Mouse (Mus musculus) limb, embryonic 11.5 days (tissue): Measurements from ENCODE around the gene Itpr1. TPM values are rescaled to one million over a fixed set of nuclear protein-coding genes. Genes with fewer than 3 reads are reported as not detected.

Experiments
- ATAC-seq: fragments of 200-750 bp; cut with Nextera tagmentation; 2 replicates; pipeline ENCODE4 v1.8.0; 2017; ENCODE audit warnings: low read depth; ENCODE audit not compliant: insufficient number of reproducible peaks, low FRiP score, low TSS enrichment
- DNase-seq: peaks from one replicate; pipeline ENCODE4 v3.0.0-alpha.2; 2015; ENCODE audit warnings: low spot score
- H3K27ac ChIP-seq: fragments of 300-500 bp; sonication (generic); replicated peaks from 2 replicates; pipeline ENCODE4 v1.5.1; 2014; ENCODE audit warnings: low read depth, mild to moderate bottlenecking, low read length
- H3K27me3 ChIP-seq: fragments of 300-500 bp; sonication (generic); 2 replicates; pipeline ENCODE4 v1.6.1; 2014; ENCODE audit warnings: mild to moderate bottlenecking, low read length, mixed read lengths; ENCODE audit not compliant: control insufficient read depth, insufficient read depth
- H3K36me3 ChIP-seq: fragments of 300-500 bp; sonication (generic); 2 replicates; pipeline ENCODE4 v1.6.1; 2014; ENCODE audit warnings: mild to moderate bottlenecking, low read length, moderate library complexity, mixed read lengths; ENCODE audit not compliant: control insufficient read depth, insufficient read depth
- H3K4me1 ChIP-seq: fragments of 300-500 bp; sonication (generic); 2 replicates; pipeline ENCODE4 v1.6.1; 2014; ENCODE audit warnings: low read length, mixed read lengths; ENCODE audit not compliant: control insufficient read depth, insufficient read depth
- H3K4me2 ChIP-seq: fragments of 300-500 bp; sonication (generic); 2 replicates; pipeline ENCODE4 v1.6.1; 2014; ENCODE audit warnings: low read depth, mild to moderate bottlenecking, moderate library complexity; ENCODE audit not compliant: severe bottlenecking
- H3K4me3 ChIP-seq: fragments of 300-500 bp; sonication (generic); 2 replicates; pipeline ENCODE4 v1.5.1; 2014; ENCODE audit warnings: low read depth, low read length
- H3K9ac ChIP-seq: fragments of 300-500 bp; sonication (generic); 2 replicates; pipeline ENCODE4 v1.6.1; 2014; ENCODE audit warnings: mild to moderate bottlenecking, low read length
- H3K9me3 ChIP-seq: fragments of 300-500 bp; sonication (generic); 2 replicates; pipeline ENCODE4 v1.6.1; 2016; ENCODE audit warnings: low read length; ENCODE audit not compliant: control insufficient read depth
- WGBS: fragments of 180-500 bp; shearing (Covaris S2); extraction: QIAGEN DNeasy Blood & Tissue Kit; methylation state at CpG from one replicate; pipeline ENCODE4 v1.1.7; 2014; 5-methylcytosine and 5-hydroxymethylcytosine counted together
- polyA plus RNA-seq: library from polyadenylated mRNA; unstranded; fragments of >200 nt; fragmentation: Nextera tagmentation; extraction: Ambion mirVana; gene quantifications from 2 replicates; pipeline ENCODE4 v1.2.1, GENCODE M21; 2014

Gene Itpr1
- polyA plus RNA-seq, 1 experiment from 2014 or later: 6.4 TPM

GRCm38 (mm10) chr6:108259671-108260070, 46.8 kb downstream of the Itpr1 start:
- no peaks in the 10 kb centered on the region for H3K36me3 ChIP-seq
- H3K27me3 ChIP-seq: no peaks in the 10 kb centered on the region
- H3K9me3 ChIP-seq: no peaks in the 10 kb centered on the region
- no peak for DNase-seq
- no peak for ATAC-seq
- no peaks in the 10 kb centered on the region for H3K4me1 ChIP-seq
- WGBS: 35% methylated on average over 2 of the region's 2 CpGs
- H3K27ac ChIP-seq: no peak overlapping the region
- no peak overlapping the region for H3K9ac ChIP-seq
- H3K4me3 ChIP-seq: no peak overlapping the region
- no peak overlapping the region for H3K4me2 ChIP-seq

GRCm38 (mm10) chr6:108261506-108261905, 48.6 kb downstream of the Itpr1 start:
- Histone ChIP-seq H3K27me3 (no peaks in the 10 kb centered on the region), H3K4me1 (no peaks in the 10 kb centered on the region)
- no peak for ATAC-seq

GRCm38 (mm10) chr6:108264164-108264563, 51.3 kb downstream of the Itpr1 start:
- H3K9ac ChIP-seq: no peak overlapping the region
- no peaks in the 10 kb centered on the region for H3K36me3 ChIP-seq
- H3K9me3 ChIP-seq: no peaks in the 10 kb centered on the region
- H3K4me2 ChIP-seq: no peak overlapping the region
- DNase-seq (no peak), ATAC-seq (no peak)
- no peaks in the 10 kb centered on the region for H3K27me3 ChIP-seq
- no peak overlapping the region for H3K27ac ChIP-seq
- 93% methylated on average over 3 of the region's 3 CpGs for WGBS
- H3K4me3 ChIP-seq: no peak overlapping the region
- no peaks in the 10 kb centered on the region for H3K4me1 ChIP-seq

More at GRCm38 (mm10) chr6:108261506-108261905, 48.6 kb downstream of the Itpr1 start:
- Histone ChIP-seq H3K4me3 (no peak overlapping the region), H3K4me2 (no peak overlapping the region), H3K9ac (no peak overlapping the region), H3K9me3 (no peaks in the 10 kb centered on the region), H3K27ac (no peak overlapping the region), H3K36me3 (no peaks in the 10 kb centered on the region)
- WGBS: 88% methylated on average over 3 of the region's 3 CpGs
- DNase-seq: no peak

GRCm38 (mm10) chr6:108273451-108273850, 60.6 kb downstream of the Itpr1 start:
- H3K27me3 ChIP-seq: no peaks in the 10 kb centered on the region
- H3K9ac ChIP-seq: no peak overlapping the region
- no peaks in the 10 kb centered on the region for H3K36me3 ChIP-seq
- DNase-seq (no peak), ATAC-seq (no peak)
- 82% methylated on average over 7 of the region's 7 CpGs for WGBS
- H3K9me3 ChIP-seq: no peaks in the 10 kb centered on the region
- H3K4me2 ChIP-seq: no peak overlapping the region
- H3K4me3 ChIP-seq: no peak overlapping the region
- no peaks in the 10 kb centered on the region for H3K4me1 ChIP-seq
- H3K27ac ChIP-seq: no peak overlapping the region

- Histone ChIP-seq H3K4me1 (no peaks in the 10 kb centered on the region), H3K9ac (no peak overlapping the region), H3K27me3 (no peaks in the 10 kb centered on the region), H3K4me3 (no peak overlapping the region), H3K4me2 (no peak overlapping the region), H3K9me3 (no peaks in the 10 kb centered on the region), H3K27ac (no peak overlapping the region), H3K36me3 (no peaks in the 10 kb centered on the region)
- no peak for ATAC-seq
- 86% methylated on average over 10 of the region's 10 CpGs for WGBS
- no peak for DNase-seq
Observed at GRCm38 (mm10) chr6:108274364-108275084, 61.6 kb downstream of the Itpr1 start.

- H3K4me3 ChIP-seq: no peak overlapping the region
- no peaks in the 10 kb centered on the region for H3K9me3 ChIP-seq
- H3K27me3 ChIP-seq: no peaks in the 10 kb centered on the region
- H3K27ac ChIP-seq: no peak overlapping the region
- no peak for DNase-seq
- ATAC-seq: no peak
- WGBS: 89% methylated on average over 12 of the region's 12 CpGs
- no peaks in the 10 kb centered on the region for H3K4me1 ChIP-seq
- H3K4me2 ChIP-seq: no peak overlapping the region
- H3K9ac ChIP-seq: no peak overlapping the region
- H3K36me3 ChIP-seq: no peaks in the 10 kb centered on the region
Observed at GRCm38 (mm10) chr6:108276880-108277507, 64.1 kb downstream of the Itpr1 start.

- H3K27ac ChIP-seq: no peak overlapping the region
- no peaks in the 10 kb centered on the region for H3K36me3 ChIP-seq
- no peak overlapping the region for H3K9ac ChIP-seq
- no peaks in the 10 kb centered on the region for H3K4me1 ChIP-seq
- DNase-seq: no peak
- H3K9me3 ChIP-seq: no peaks in the 10 kb centered on the region
- no peak for ATAC-seq
- no peak overlapping the region for H3K4me2 ChIP-seq
- whole genome bisulfite sequencing: 90% methylated on average over 12 of the region's 12 CpGs
- H3K27me3 ChIP-seq: no peaks in the 10 kb centered on the region
- no peak overlapping the region for H3K4me3 ChIP-seq
Observed at GRCm38 (mm10) chr6:108277622-108278396, 64.9 kb downstream of the Itpr1 start.

- H3K27ac ChIP-seq: no peak overlapping the region
- H3K9ac ChIP-seq: no peak overlapping the region
- no peak for DNase-seq
- no peaks in the 10 kb centered on the region for H3K27me3 ChIP-seq
- H3K4me3 ChIP-seq: no peak overlapping the region
- ATAC-seq: no peak
- no peaks in the 10 kb centered on the region for H3K4me1 ChIP-seq
- no peaks in the 10 kb centered on the region for H3K9me3 ChIP-seq
- no peak overlapping the region for H3K4me2 ChIP-seq
- 90% methylated on average over 11 of the region's 11 CpGs for WGBS
- H3K36me3 ChIP-seq: no peaks in the 10 kb centered on the region
Observed at GRCm38 (mm10) chr6:108278826-108279630, 66.1 kb downstream of the Itpr1 start.
